Mouse (Mus musculus) midbrain, embryonic 14.5 days (tissue): ENCODE measurements at regions not wholly inside any gene's neighbourhood (a gene's known extent, or its start where the extent isn't known, plus 50 kb on each side); places are given as distances from the start of the nearest gene placed in this dataset.

Experiments
- ATAC-seq: fragments of 200-750 bp; cut with Nextera tagmentation; 2 replicates; pipeline ENCODE4 v1.8.0; 2017; ENCODE audit warnings: moderate number of reproducible peaks, moderate library complexity; ENCODE audit not compliant: low FRiP score, low TSS enrichment
- DNase-seq: peaks from one replicate; pipeline ENCODE4 v3.0.0-alpha.2; 2015
- H3K27ac ChIP-seq: fragments of 300-500 bp; sonication (generic); replicated peaks from 2 replicates; pipeline ENCODE4 v1.5.1; 2014; ENCODE audit warnings: mild to moderate bottlenecking, low read depth, low read length, moderate library complexity
- H3K27me3 ChIP-seq: fragments of 300-500 bp; sonication (generic); 2 replicates; pipeline ENCODE4 v1.6.1; 2014; ENCODE audit warnings: low read length, control low read depth, mixed read lengths; ENCODE audit not compliant: control insufficient read depth, insufficient read depth
- H3K36me3 ChIP-seq: fragments of 300-500 bp; sonication (generic); 2 replicates; pipeline ENCODE4 v1.6.1; 2014; ENCODE audit warnings: low read length, control low read depth; ENCODE audit not compliant: control insufficient read depth, insufficient read depth
- H3K4me1 ChIP-seq: fragments of 300-500 bp; sonication (generic); 2 replicates; pipeline ENCODE4 v1.6.1; 2014; ENCODE audit warnings: mild to moderate bottlenecking, antibody characterized with exemption, low read length, control low read depth; ENCODE audit not compliant: control insufficient read depth, insufficient read depth
- H3K4me2 ChIP-seq: fragments of 300-500 bp; sonication (generic); 2 replicates; pipeline ENCODE4 v1.6.1; 2014; ENCODE audit warnings: mild to moderate bottlenecking, low read length, moderate library complexity
- H3K4me3 ChIP-seq: fragments of 300-500 bp; sonication (generic); replicated peaks from 2 replicates; pipeline ENCODE4 v1.5.1; 2014; ENCODE audit warnings: low read depth, low read length
- H3K9ac ChIP-seq: fragments of 300-500 bp; sonication (generic); replicated peaks from 2 replicates; pipeline ENCODE4 v1.6.1; 2014; ENCODE audit warnings: mild to moderate bottlenecking, low read length, moderate library complexity
- H3K9me3 ChIP-seq: fragments of 300-500 bp; sonication (generic); 2 replicates; pipeline ENCODE4 v1.6.1; 2016; ENCODE audit warnings: low read length, control low read depth, mixed read lengths; ENCODE audit not compliant: control insufficient read depth
- WGBS: fragments of 180-500 bp; shearing (Covaris S2); extraction: QIAGEN DNeasy Blood & Tissue Kit; methylation state at CpG from one replicate; pipeline ENCODE4 v1.1.7; 2014; 5-methylcytosine and 5-hydroxymethylcytosine counted together

DNA sequence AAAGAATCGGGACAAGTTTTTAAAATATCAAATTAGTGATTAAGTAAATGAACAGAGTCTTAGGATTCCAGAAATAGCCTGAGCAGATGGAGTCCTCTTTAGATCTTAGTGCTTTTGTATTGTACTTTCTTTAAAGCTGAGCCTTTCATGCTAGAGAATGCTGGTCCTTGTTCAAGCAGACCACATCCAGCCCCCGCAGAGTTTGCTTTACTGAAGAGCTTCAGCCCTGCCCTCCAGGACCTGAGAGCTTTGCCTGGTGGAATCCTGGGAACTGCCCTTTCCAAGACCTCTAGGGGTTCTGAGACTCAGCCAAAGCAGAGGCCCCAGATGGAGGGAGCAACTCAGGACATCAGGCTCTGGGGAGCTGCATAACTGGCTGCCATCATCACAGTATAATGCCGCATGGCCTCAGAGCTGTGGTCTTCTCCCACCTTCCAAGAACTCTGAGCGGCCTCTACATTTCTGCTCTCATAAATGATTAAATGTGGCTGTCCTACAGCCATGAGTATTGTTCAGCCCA lies 153.6 kb upstream of the Sh3bp4 start:
- Histone ChIP-seq H3K27ac (no peak overlapping the region), H3K36me3 (no peaks in the 10 kb centered on the region), H3K9ac (no peak overlapping the region), H3K27me3 (no peaks in the 10 kb centered on the region), H3K4me2 (no peak overlapping the region), H3K4me3 (no peak overlapping the region), H3K9me3 (no peaks in the 10 kb centered on the region; the same call in 1 of the 2 replicates), H3K4me1 (no peaks in the 10 kb centered on the region)
- 81% methylated on average over 4 of the region's 4 CpGs for WGBS
- ATAC-seq, result no peak
- no peak for DNase-seq

DNA sequence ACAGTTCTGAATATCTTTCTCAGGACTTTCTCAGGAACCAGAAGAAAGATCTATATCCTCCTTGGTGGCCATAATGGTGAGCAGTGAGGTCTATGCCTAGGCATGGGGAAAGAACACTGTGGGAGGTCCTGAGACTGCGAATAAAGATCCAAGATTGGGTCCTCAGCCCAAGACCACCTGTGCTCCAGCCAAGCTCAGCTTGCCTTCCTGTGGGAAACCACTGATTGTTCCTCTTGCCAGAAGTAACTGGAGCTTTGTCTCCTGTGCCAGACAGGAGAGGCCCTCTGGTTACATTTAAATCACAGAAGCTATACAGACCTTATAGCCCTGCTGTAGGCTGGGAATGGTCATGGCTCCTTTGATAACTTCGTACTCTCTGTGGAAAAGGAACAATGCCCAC lies 148.8 kb upstream of the Sh3bp4 start:
- DNase-seq, result no peak
- no peak overlapping the region for H3K27ac ChIP-seq
- no peak overlapping the region for H3K4me3 ChIP-seq
- no peak overlapping the region for H3K9ac ChIP-seq
- ATAC-seq, result no peak
- 76% methylated on average over 2 of the region's 2 CpGs for WGBS
- no peak overlapping the region for H3K4me2 ChIP-seq
- no peaks in the 10 kb centered on the region for H3K9me3 ChIP-seq
- H3K4me1 ChIP-seq, result peaks cover 10% of the 10 kb centered on the region; the same call in 1 of the 2 replicates
- no peaks in the 10 kb centered on the region for H3K27me3 ChIP-seq
- H3K36me3 ChIP-seq, result no peaks in the 10 kb centered on the region

DNA sequence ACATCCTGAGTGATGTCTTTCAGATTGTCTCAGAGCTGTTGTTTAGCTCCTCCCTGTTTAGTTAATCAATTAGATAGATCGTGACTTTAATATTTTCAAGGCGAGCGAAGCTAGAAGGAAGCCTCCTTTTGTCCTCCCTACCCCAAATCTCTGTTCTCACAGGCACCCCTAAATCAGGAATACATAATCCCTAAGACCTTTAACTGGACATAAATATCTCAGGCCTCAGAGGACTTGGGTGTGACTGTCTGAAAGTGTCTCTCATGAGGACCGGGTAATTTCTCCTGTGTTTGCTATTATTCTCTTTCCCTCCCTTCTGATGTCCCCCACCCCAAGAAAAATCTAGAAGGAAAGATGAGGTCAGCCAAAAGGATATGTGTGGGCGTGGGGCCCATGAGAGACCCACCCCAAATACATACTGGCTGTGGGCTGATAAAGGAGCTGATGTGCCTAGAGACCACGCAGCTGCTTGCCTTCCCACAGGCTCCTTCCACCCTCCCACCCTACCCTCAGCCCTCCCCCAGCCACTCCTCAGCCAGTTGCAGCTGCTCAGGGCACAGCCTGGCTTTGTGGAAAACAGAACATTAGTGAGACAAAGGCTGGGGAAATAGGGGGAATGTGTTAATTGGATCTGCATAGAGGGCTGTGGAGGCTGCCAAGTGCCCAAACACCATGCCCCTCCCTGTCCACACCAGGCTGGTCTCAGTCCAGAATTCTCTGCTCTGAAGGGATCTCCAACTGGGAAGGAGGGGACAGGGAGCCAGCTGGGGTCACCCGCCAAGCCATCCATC lies 146.2 kb upstream of the Sh3bp4 start:
- H3K9me3 ChIP-seq, result no peaks in the 10 kb centered on the region
- H3K27ac ChIP-seq, result peak overlapping the region; percentile 32; the same call in 1 of the 2 replicates
- 55% methylated on average over 7 of the region's 7 CpGs for WGBS
- H3K9ac ChIP-seq, result no peak overlapping the region
- ATAC-seq (peak; percentile 76), DNase-seq (peak; percentile 69)
- no peaks in the 10 kb centered on the region for H3K36me3 ChIP-seq
- H3K27me3 ChIP-seq, result no peaks in the 10 kb centered on the region
- peaks cover 10% of the 10 kb centered on the region; the same call in 1 of the 2 replicates for H3K4me1 ChIP-seq
- no peak overlapping the region for H3K4me3 ChIP-seq
- no peak overlapping the region for H3K4me2 ChIP-seq

DNA sequence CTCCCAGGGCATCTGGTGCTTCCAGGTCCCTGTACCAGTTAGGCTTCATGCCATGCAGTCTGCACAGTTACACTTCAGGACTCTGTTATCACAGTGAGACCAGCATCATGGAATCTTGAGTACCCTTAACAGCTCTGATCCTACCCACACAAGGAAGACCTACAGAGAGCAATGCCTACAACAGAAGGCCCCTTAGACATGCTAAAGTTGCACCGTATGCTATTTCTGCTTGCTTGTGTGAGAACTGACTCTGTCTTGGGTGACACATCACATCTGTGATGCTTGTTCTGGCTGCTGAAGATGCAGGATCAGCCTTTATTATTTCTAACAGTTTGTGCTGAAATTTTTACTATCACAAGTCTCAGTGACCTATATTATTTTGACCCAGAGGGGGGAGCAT lies 135.0 kb upstream of the Sh3bp4 start:
- no peaks in the 10 kb centered on the region; the same call in 1 of the 2 replicates for H3K9me3 ChIP-seq
- H3K27ac ChIP-seq, result no peak overlapping the region
- H3K36me3 ChIP-seq, result no peaks in the 10 kb centered on the region
- no peaks in the 10 kb centered on the region for H3K4me1 ChIP-seq
- no peak overlapping the region for H3K9ac ChIP-seq
- no peak for ATAC-seq
- no peaks in the 10 kb centered on the region for H3K27me3 ChIP-seq
- DNase-seq, result no peak
- WGBS, result 100% methylated on average over 1 of the region's 1 CpGs
- H3K4me3 ChIP-seq, result no peak overlapping the region
- H3K4me2 ChIP-seq, result no peak overlapping the region

DNA sequence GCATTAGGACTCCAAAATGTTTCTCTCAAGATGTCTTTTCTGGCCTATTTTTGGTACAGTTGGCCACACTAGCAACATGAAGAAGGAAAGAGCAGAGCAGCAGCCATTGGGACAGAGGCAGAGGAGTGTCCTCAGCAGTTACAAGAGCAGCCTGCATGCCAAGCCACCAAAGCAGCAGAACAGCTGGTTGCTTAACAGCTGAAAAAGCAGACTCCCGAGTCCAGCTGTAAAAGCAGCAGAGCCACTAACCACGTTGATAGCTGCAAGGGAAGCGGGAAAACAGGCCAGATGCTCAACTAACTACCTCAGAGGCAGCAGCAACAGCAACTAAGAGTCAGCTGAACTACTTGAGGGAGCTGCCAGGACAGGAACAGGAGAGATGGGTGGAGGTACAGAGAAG lies 134.4 kb upstream of the Sh3bp4 start:
- DNase-seq, result no peak
- Histone ChIP-seq H3K4me3 (no peak overlapping the region), H3K36me3 (no peaks in the 10 kb centered on the region), H3K9ac (no peak overlapping the region), H3K9me3 (no peaks in the 10 kb centered on the region; the same call in 1 of the 2 replicates), H3K27ac (no peak overlapping the region), H3K27me3 (no peaks in the 10 kb centered on the region), H3K4me1 (no peaks in the 10 kb centered on the region), H3K4me2 (no peak overlapping the region)
- 90% methylated on average over 3 of the region's 3 CpGs for WGBS
- ATAC-seq, result no peak

DNA sequence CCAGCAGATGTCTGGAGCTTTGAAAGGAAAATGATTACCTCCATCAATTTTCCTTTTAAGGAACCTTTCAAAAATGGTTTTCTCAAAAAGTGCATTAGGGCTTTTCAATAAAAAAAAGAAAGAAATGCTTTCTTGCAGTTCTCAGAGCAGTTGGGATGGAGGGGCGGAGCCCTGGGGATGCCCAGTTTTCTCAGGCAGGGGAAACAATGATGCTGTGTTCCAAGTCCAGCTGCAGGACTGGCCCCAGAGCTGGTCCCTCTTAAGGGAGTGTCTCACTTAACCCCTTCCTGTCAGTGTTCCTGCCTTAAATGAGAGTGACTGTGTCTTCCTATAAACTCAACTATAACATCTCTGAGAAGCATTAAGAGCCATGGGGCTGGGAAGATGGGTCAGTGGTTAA lies 132.9 kb upstream of the Sh3bp4 start:
- Histone ChIP-seq H3K4me1 (no peaks in the 10 kb centered on the region), H3K36me3 (no peaks in the 10 kb centered on the region), H3K9ac (no peak overlapping the region), H3K4me3 (no peak overlapping the region), H3K27me3 (no peaks in the 10 kb centered on the region), H3K4me2 (no peak overlapping the region), H3K9me3 (no peaks in the 10 kb centered on the region; the same call in 1 of the 2 replicates), H3K27ac (no peak overlapping the region)
- peak; percentile 32 for DNase-seq
- 69% methylated on average over 1 of the region's 1 CpGs for WGBS
- ATAC-seq, result no peak

DNA sequence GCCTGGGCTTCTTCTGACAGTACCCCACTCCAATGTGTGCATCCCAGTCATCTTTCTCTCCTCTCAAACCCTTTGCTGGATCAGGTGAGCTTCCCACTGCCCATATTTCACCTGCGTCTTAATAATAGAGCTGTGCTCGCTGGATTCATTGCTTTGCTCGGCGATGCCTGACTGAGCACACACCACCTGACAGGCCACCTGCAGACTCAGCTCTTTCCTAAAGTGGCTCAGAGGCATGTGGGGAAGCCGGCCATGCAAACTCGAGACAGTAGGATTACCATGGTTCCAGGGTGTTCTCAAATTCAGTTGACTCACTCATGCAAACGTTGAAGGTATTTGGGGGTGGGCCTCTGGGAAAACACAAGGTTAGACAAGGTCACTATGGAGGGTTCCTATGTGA lies 131.8 kb upstream of the Sh3bp4 start:
- no peaks in the 10 kb centered on the region for H3K36me3 ChIP-seq
- no peaks in the 10 kb centered on the region for H3K4me1 ChIP-seq
- H3K9ac ChIP-seq, result no peak overlapping the region
- ATAC-seq (no peak), DNase-seq (no peak)
- no peaks in the 10 kb centered on the region for H3K9me3 ChIP-seq
- WGBS, result 59% methylated on average over 7 of the region's 7 CpGs
- no peak overlapping the region for H3K27ac ChIP-seq
- no peak overlapping the region for H3K4me3 ChIP-seq
- H3K27me3 ChIP-seq, result no peaks in the 10 kb centered on the region
- H3K4me2 ChIP-seq, result no peak overlapping the region

DNA sequence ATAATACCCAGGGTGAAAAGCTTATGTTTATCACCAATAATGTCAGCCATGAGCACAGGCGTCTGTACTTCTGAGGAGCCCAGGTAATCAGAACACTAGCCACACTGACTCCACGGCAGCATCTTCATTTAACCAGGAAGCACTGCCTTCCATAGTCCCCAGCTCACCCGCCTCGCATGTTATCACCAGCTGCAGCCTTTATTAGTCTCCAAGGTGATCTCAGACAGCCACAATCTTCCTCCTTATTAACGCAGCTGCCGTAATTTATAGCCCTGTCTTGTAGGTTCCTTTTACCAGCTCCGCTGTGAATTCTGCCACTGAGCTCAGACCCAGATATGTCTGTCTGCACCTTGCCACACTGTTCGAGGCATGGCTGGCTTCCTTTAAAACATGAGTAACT lies 127.2 kb upstream of the Sh3bp4 start:
- H3K27me3 ChIP-seq, result no peaks in the 10 kb centered on the region
- no peaks in the 10 kb centered on the region for H3K36me3 ChIP-seq
- DNase-seq (peak; percentile 21), ATAC-seq (no peak)
- no peaks in the 10 kb centered on the region for H3K4me1 ChIP-seq
- WGBS, result 62% methylated on average over 8 of the region's 8 CpGs
- H3K9me3 ChIP-seq, result no peaks in the 10 kb centered on the region
- H3K4me2 ChIP-seq, result no peak overlapping the region
- H3K4me3 ChIP-seq, result no peak overlapping the region
- H3K27ac ChIP-seq, result 0 out of 2 replicates have a peak overlapping the region, but pooled peaks have one; percentile 20
- no peak overlapping the region for H3K9ac ChIP-seq

DNA sequence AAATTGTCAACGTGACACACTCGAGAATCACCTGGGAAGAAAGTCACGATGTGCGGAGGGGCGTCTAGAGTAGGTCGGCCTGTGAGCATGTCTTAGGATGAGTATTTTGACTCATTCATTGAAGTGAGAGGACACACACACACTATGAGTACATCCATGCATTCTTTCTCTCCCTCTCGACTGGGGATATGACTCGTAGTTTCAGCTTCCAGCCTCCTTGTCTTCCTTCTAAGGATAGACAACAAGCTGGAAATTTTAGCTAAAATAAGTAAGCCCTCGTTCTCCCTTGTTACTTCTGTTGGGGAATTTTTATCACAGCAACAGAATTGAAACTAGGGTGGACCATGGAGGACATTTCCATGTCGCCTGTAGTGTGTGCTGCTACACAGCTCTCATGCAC lies 124.3 kb upstream of the Sh3bp4 start:
- Histone ChIP-seq H3K36me3 (no peaks in the 10 kb centered on the region), H3K27ac (no peak overlapping the region), H3K27me3 (no peaks in the 10 kb centered on the region), H3K9me3 (peaks cover 9% of the 10 kb centered on the region), H3K9ac (no peak overlapping the region), H3K4me1 (no peaks in the 10 kb centered on the region), H3K4me3 (no peak overlapping the region), H3K4me2 (no peak overlapping the region)
- ATAC-seq (no peak), DNase-seq (no peak)
- WGBS, result 93% methylated on average over 10 of the region's 10 CpGs
